In genomic region chr5:115159165-115159564, GRCm38 (mm10) we compare ENCODE assay signal across 9 mouse cellular contexts. TPM values are rescaled to one million over a fixed set of nuclear protein-coding genes. Genes with fewer than 3 reads are reported as not detected.
DNase-seq lines count a peak whose midpoint lies in the region; ATAC-seq and TF ChIP-seq lines count a peak whose summit lies in the region.
"Had no signal": no experiment of that assay in that cellular context is flagged by ENCODE, and none has a peak within 500 bp of the region (broad histone marks: within the 10 kb centered on the region; RNA-seq: fewer than 3 reads in every experiment).

No protein-coding gene starts in this region.

- peak overlapping the region; percentile 82 for H3K27ac ChIP-seq in heart, embryonic 11.5 days (ENCODE audit: low read depth, low read length)
- H3K27ac ChIP-seq in hindbrain, embryonic 11.5 days (ENCODE audit: low read depth, low read length) = peak overlapping the region; percentile 97
- H3K27ac ChIP-seq in midbrain, embryonic 11.5 days (ENCODE audit: low read depth, low read length) = peak overlapping the region; percentile 93

- H3K4me1 ChIP-seq in heart, embryonic 11.5 days (ENCODE audit: control insufficient read depth, insufficient read depth, low read length) = peaks cover 34% of the 10 kb centered on the region
- H3K4me1 ChIP-seq in G1E (ENCODE audit: insufficient read depth, low read depth, low read length) = peaks cover 75% of the 10 kb centered on the region
- H3K4me1 ChIP-seq in hindbrain, embryonic 11.5 days (replicated peaks; ENCODE audit: control insufficient read depth, insufficient read depth, low read length) = peaks cover 14% of the 10 kb centered on the region; the same call in 1 of the 2 replicates
- peaks cover 30% of the 10 kb centered on the region for H3K4me1 ChIP-seq in midbrain, embryonic 11.5 days (ENCODE audit: control insufficient read depth, insufficient read depth, low read length)

- peak overlapping the region; percentile 97 for H3K9ac ChIP-seq in heart, embryonic 11.5 days (ENCODE audit: low read depth, low read length)
- H3K9ac ChIP-seq in hindbrain, embryonic 11.5 days (ENCODE audit: low read depth, low read length) = peak overlapping the region; percentile 78
- peak overlapping the region; percentile 94 for H3K9ac ChIP-seq in midbrain, embryonic 11.5 days (ENCODE audit: low read length)

- no peaks in the 10 kb centered on the region for H3K27me3 ChIP-seq in heart, embryonic 11.5 days (ENCODE audit: control insufficient read depth, insufficient read depth, low read length)
- H3K27me3 ChIP-seq in G1E (ENCODE audit: insufficient read depth, low read length) = no peaks in the 10 kb centered on the region
- H3K27me3 ChIP-seq in hindbrain, embryonic 11.5 days (ENCODE audit: control insufficient read depth, insufficient read depth, low read length) = no peaks in the 10 kb centered on the region
- no peaks in the 10 kb centered on the region for H3K27me3 ChIP-seq in midbrain, embryonic 11.5 days (ENCODE audit: control insufficient read depth, insufficient read depth, low read length)

- no peak for TF ChIP-seq CTCF in G1E (IDR thresholded peaks at IDR 0.05; ENCODE audit: low read depth, low read length)

- peak overlapping the region; percentile 100 for H3K4me3 ChIP-seq in heart, embryonic 11.5 days (ENCODE audit: low read depth, low read length)
- peak overlapping the region; percentile 97 for H3K4me3 ChIP-seq in G1E (ENCODE audit: low read depth, low read length)
- peak overlapping the region; percentile 87 for H3K4me3 ChIP-seq in hindbrain, embryonic 11.5 days (ENCODE audit: low read depth, low read length)
- peak overlapping the region; percentile 89 for H3K4me3 ChIP-seq in midbrain, embryonic 11.5 days (ENCODE audit: low read depth, low read length)

- H3K9me3 ChIP-seq in heart, embryonic 11.5 days (replicated peaks; ENCODE audit: control insufficient read depth, low read length) = no peaks in the 10 kb centered on the region
- no peaks in the 10 kb centered on the region for H3K9me3 ChIP-seq in G1E (replicated peaks)
- no peaks in the 10 kb centered on the region for H3K9me3 ChIP-seq in hindbrain, embryonic 11.5 days (ENCODE audit: control insufficient read depth, low read length)
- no peaks in the 10 kb centered on the region for H3K9me3 ChIP-seq in midbrain, embryonic 11.5 days (ENCODE audit: control insufficient read depth, low read length)

- 40% methylated on average over 12 of the region's 12 CpGs for WGBS in heart, embryonic 11.5 days (ENCODE audit: insufficient replicate concordance)
- WGBS in hindbrain, embryonic 11.5 days = 45% methylated on average over 12 of the region's 12 CpGs
- WGBS in midbrain, embryonic 11.5 days = 34% methylated on average over 12 of the region's 12 CpGs

- no peak for ATAC-seq in heart, embryonic 11.5 days (replicated peaks; ENCODE audit: insufficient number of reproducible peaks, low FRiP score, low TSS enrichment)
- no peak for ATAC-seq in G1E (ENCODE audit: extremely low read depth, insufficient number of reproducible peaks, low FRiP score, poor library complexity, severe bottlenecking)
- no peak for ATAC-seq in hindbrain, embryonic 11.5 days (ENCODE audit: low FRiP score)
- ATAC-seq in midbrain, embryonic 11.5 days (ENCODE audit: low FRiP score) = no peak

- H3K4me2 ChIP-seq in heart, embryonic 11.5 days = peak overlapping the region; percentile 75
- peak overlapping the region; percentile 65 for H3K4me2 ChIP-seq in hindbrain, embryonic 11.5 days (replicated peaks; ENCODE audit: low read depth, low read length)
- H3K4me2 ChIP-seq in midbrain, embryonic 11.5 days = peak overlapping the region; percentile 87

- intact Hi-C loops in heart, postnatal 36 days (cut with DNase I) = no loop called here

- no peak for DNase-seq in heart, postnatal 36 days
- DNase-seq in G1E (ENCODE audit: low spot score) (no peak), adipocyte (ENCODE audit: low spot score) (no peak)
- no peak for DNase-seq in hindbrain, embryonic 11.5 days (ENCODE audit: low spot score)
- no peak for DNase-seq in midbrain, embryonic 11.5 days (ENCODE audit: low spot score, missing footprints)
- DNase-seq in spleen, postnatal 10 days (ENCODE audit: low spot score in 2 of 2) = no peak
- no peak for DNase-seq in ovary, postnatal 36 days (ENCODE audit: low spot score)

- no peaks in the 10 kb centered on the region for H3K36me3 ChIP-seq in heart, embryonic 11.5 days (ENCODE audit: control insufficient read depth, insufficient read depth, low read length)
- H3K36me3 ChIP-seq in G1E (replicated peaks) = peaks cover 22% of the 10 kb centered on the region
- H3K36me3 ChIP-seq in hindbrain, embryonic 11.5 days (ENCODE audit: control insufficient read depth, insufficient read depth, low read length) = no peaks in the 10 kb centered on the region
- no peaks in the 10 kb centered on the region for H3K36me3 ChIP-seq in midbrain, embryonic 11.5 days (ENCODE audit: control insufficient read depth, insufficient read depth, low read length)

RNA-seq across cellular contexts. Expression of gene Mlec, which starts 1.2 kb away (rescaled TPM):
- 68.9 and 77.8 TPM in 2 replicates for polyA plus RNA-seq in heart, embryonic 11.5 days (2014; fragmentation: Nextera tagmentation; extraction: Ambion mirVana)
- 10 to 100 TPM; 73.4 to 93.0 TPM for total RNA-seq in heart, postnatal 36 days (2021)
- total RNA-seq in G1E (2014; fragmentation: Nextera tagmentation) (191 and 201 TPM in 2 replicates), G1E (2017) (198 and 202 TPM in 2 replicates)
- 105 and 119 TPM in 2 replicates for polyA plus RNA-seq in G1E (2012)
- polyA plus RNA-seq in hindbrain, embryonic 11.5 days (2014; fragmentation: Nextera tagmentation; extraction: Ambion mirVana) = 41.2 and 44.1 TPM in 2 replicates
- polyA plus RNA-seq in midbrain, embryonic 11.5 days (2014; fragmentation: Nextera tagmentation; extraction: Ambion mirVana) = 30.0 and 37.3 TPM in 2 replicates

RNA-seq across cellular contexts. Expression of gene Unc119b, which starts 24.4 kb away (rescaled TPM):
- polyA plus RNA-seq in heart, embryonic 11.5 days (2014; fragmentation: Nextera tagmentation; extraction: Ambion mirVana) = 18.9 and 21.6 TPM in 2 replicates
- 10 to 100 TPM; 17.7 to 21.3 TPM for total RNA-seq in heart, postnatal 36 days (2021)
- total RNA-seq in G1E (2014; fragmentation: Nextera tagmentation) (12.2 and 12.5 TPM in 2 replicates), G1E (2017) (14.3 and 16.0 TPM in 2 replicates)
- polyA plus RNA-seq in G1E (2012) = 32.8 and 32.9 TPM in 2 replicates
- polyA plus RNA-seq in hindbrain, embryonic 11.5 days (2014; fragmentation: Nextera tagmentation; extraction: Ambion mirVana) = 46.8 and 57.2 TPM in 2 replicates
- polyA plus RNA-seq in midbrain, embryonic 11.5 days (2014; fragmentation: Nextera tagmentation; extraction: Ambion mirVana) = 55.1 and 64.6 TPM in 2 replicates

RNA-seq across cellular contexts. Expression of gene Cabp1, which starts 35.0 kb away (rescaled TPM):
- polyA plus RNA-seq in heart, embryonic 11.5 days (2014; fragmentation: Nextera tagmentation; extraction: Ambion mirVana) = 0.63 and 1.3 TPM in 2 replicates
- total RNA-seq in heart, postnatal 36 days (2021) = 1 to 10 TPM; 1.8 to 3.2 TPM
- total RNA-seq in G1E (2014; fragmentation: Nextera tagmentation) (not detected in 2 replicates), G1E (2017) (0.06 and 0.27 TPM in 2 replicates)
- polyA plus RNA-seq in G1E (2012) = not detected in 2 replicates
- 5.0 and 7.6 TPM in 2 replicates for polyA plus RNA-seq in hindbrain, embryonic 11.5 days (2014; fragmentation: Nextera tagmentation; extraction: Ambion mirVana)
- polyA plus RNA-seq in midbrain, embryonic 11.5 days (2014; fragmentation: Nextera tagmentation; extraction: Ambion mirVana) = 1.1 and 2.3 TPM in 2 replicates
- total RNA-seq: common myeloid progenitor, adult 5-6 weeks had no signal

RNA-seq across cellular contexts. Expression of gene Acads, which starts 40.0 kb away (rescaled TPM):
- polyA plus RNA-seq in heart, embryonic 11.5 days (2014; fragmentation: Nextera tagmentation; extraction: Ambion mirVana) = 45.5 and 75.6 TPM in 2 replicates
- 100 to 1,000 TPM; 203 to 239 TPM for total RNA-seq in heart, postnatal 36 days (2021)
- total RNA-seq in G1E (2014; fragmentation: Nextera tagmentation) = 23.4 and 28.1 TPM in 2 replicates
- total RNA-seq in G1E (2017) = 23.0 and 26.3 TPM in 2 replicates
- polyA plus RNA-seq in G1E (2012) = 62.6 and 63.4 TPM in 2 replicates
- 22.9 and 30.8 TPM in 2 replicates for polyA plus RNA-seq in hindbrain, embryonic 11.5 days (2014; fragmentation: Nextera tagmentation; extraction: Ambion mirVana)
- polyA plus RNA-seq in midbrain, embryonic 11.5 days (2014; fragmentation: Nextera tagmentation; extraction: Ambion mirVana) = 21.6 and 23.5 TPM in 2 replicates
